Mouse (Mus musculus): ENCODE results near the gene Myo3b.

- no peak for TF ChIP-seq CTCF (IDR thresholded peaks at IDR 0.05; ENCODE audit: borderline replicate concordance, insufficient read depth, low read length)
- TF ChIP-seq POLR2A (IDR thresholded peaks at IDR 0.05; ENCODE audit: low read depth, low read length): no peak
Measured at GRCm38 (mm10) chr2:70083444-70084020, 44.6 kb downstream of the Myo3b start.

Measured in embryonic fibroblast, embryonic 13.5 days (primary cell).